Mouse (Mus musculus): ENCODE data around the gene Slc6a18. TPM values are rescaled to one million over a fixed set of nuclear protein-coding genes. Genes with fewer than 3 reads are reported as not detected.

Slc6a18 gene
- polyA plus RNA-seq, 1 experiment, result not detected

- Histone ChIP-seq H3K27me3 (ENCODE audit: control insufficient read depth) (peaks cover 8% of the 10 kb centered on the region), H3K36me3 (ENCODE audit: control insufficient read depth) (no peaks in the 10 kb centered on the region), H3K4me3 (replicated peaks) (no peak overlapping the region), H3K9me3 (ENCODE audit: control insufficient read depth, low read length) (no peaks in the 10 kb centered on the region), H3K4me1 (ENCODE audit: control insufficient read depth) (peaks cover 10% of the 10 kb centered on the region)
- TF ChIP-seq GATA1 (IDR thresholded peaks at IDR 0.05; ENCODE audit: low read length) (no peak), TAL1 (IDR thresholded peaks at IDR 0.05; ENCODE audit: low read length) (no peak)
Observed at GRCm38 (mm10) chr13:73628586-73629113, 49.2 kb downstream of the Slc6a18 start.

GRCm38 (mm10) chr13:73626745-73627549, 50.9 kb downstream of the Slc6a18 start, which contains the start of gene Tert:
Tert (plus strand) TSS chr13:73626911.
- H3K9me3 ChIP-seq (ENCODE audit: control insufficient read depth, low read length), result no peaks in the 10 kb centered on the region
- H3K27me3 ChIP-seq (ENCODE audit: control insufficient read depth), result peaks cover 8% of the 10 kb centered on the region
- peaks cover 4% of the 10 kb centered on the region for H3K36me3 ChIP-seq (ENCODE audit: control insufficient read depth)
- peaks cover 10% of the 10 kb centered on the region for H3K4me1 ChIP-seq (ENCODE audit: control insufficient read depth)
- H3K4me3 ChIP-seq (replicated peaks), result peak within 1 kb of the TSS; percentile 54
- TF ChIP-seq TAL1 (IDR thresholded peaks at IDR 0.05; ENCODE audit: low read length) (no peak), GATA1 (IDR thresholded peaks at IDR 0.05; ENCODE audit: low read length) (no peak)

GRCm38 (mm10) chr13:73626410-73626744, 51.4 kb downstream of the Slc6a18 start:
- peak overlapping the region; percentile 54 for H3K4me3 ChIP-seq (replicated peaks)
- H3K4me1 ChIP-seq (ENCODE audit: control insufficient read depth), result peaks cover 10% of the 10 kb centered on the region
- no peaks in the 10 kb centered on the region for H3K9me3 ChIP-seq (ENCODE audit: control insufficient read depth, low read length)
- peaks cover 8% of the 10 kb centered on the region for H3K27me3 ChIP-seq (ENCODE audit: control insufficient read depth)
- TF ChIP-seq GATA1 (IDR thresholded peaks at IDR 0.05; ENCODE audit: low read length) (no peak), TAL1 (IDR thresholded peaks at IDR 0.05; ENCODE audit: low read length) (no peak)
- H3K36me3 ChIP-seq (ENCODE audit: control insufficient read depth), result peaks cover 10% of the 10 kb centered on the region

- no peaks in the 10 kb centered on the region for H3K4me1 ChIP-seq (ENCODE audit: control insufficient read depth)
- TF ChIP-seq GATA1 (IDR thresholded peaks at IDR 0.05; ENCODE audit: low read length), result no peak
- TF ChIP-seq TAL1 (IDR thresholded peaks at IDR 0.05; ENCODE audit: low read length), result no peak
- H3K36me3 ChIP-seq (ENCODE audit: control insufficient read depth), result peaks cover 63% of the 10 kb centered on the region
- no peaks in the 10 kb centered on the region for H3K9me3 ChIP-seq (ENCODE audit: control insufficient read depth, low read length)
- H3K4me3 ChIP-seq (replicated peaks), result no peak overlapping the region
- H3K27me3 ChIP-seq (ENCODE audit: control insufficient read depth), result no peaks in the 10 kb centered on the region
Observed at GRCm38 (mm10) chr13:73620637-73621036, 57.2 kb downstream of the Slc6a18 start.

- Histone ChIP-seq H3K9me3 (ENCODE audit: control insufficient read depth, low read length) (no peaks in the 10 kb centered on the region), H3K4me1 (ENCODE audit: control insufficient read depth) (no peaks in the 10 kb centered on the region), H3K4me3 (replicated peaks) (no peak overlapping the region), H3K36me3 (ENCODE audit: control insufficient read depth) (peaks cover 86% of the 10 kb centered on the region), H3K27me3 (ENCODE audit: control insufficient read depth) (no peaks in the 10 kb centered on the region)
- TF ChIP-seq GATA1 (IDR thresholded peaks at IDR 0.05; ENCODE audit: low read length), result no peak
- TF ChIP-seq TAL1 (IDR thresholded peaks at IDR 0.05; ENCODE audit: low read length), result no peak
Observed at GRCm38 (mm10) chr13:73618406-73618805, 59.4 kb downstream of the Slc6a18 start.

Other genes starting within 250 kb of the Slc6a18 start
- 11.1 and 15.4 TPM in 2 replicates for gene Lpcat1, start 210.8 kb downstream of the Slc6a18 start, polyA plus RNA-seq (2012)
- 0.07 TPM in 1 of 2 replicates, not detected in the other for gene Slc6a3, start 141.3 kb downstream of the Slc6a18 start, polyA plus RNA-seq (2012)
- gene Clptm1l, start 74.0 kb downstream of the Slc6a18 start, polyA plus RNA-seq (2012), result 3.7 TPM in 2 replicates
- 0.02 TPM in 1 of 2 replicates, not detected in the other for gene Tert, start 51.1 kb downstream of the Slc6a18 start, polyA plus RNA-seq (2012)
- not detected in 2 replicates for gene Slc6a19, start 26.8 kb upstream of the Slc6a18 start, polyA plus RNA-seq (2012)
- 0.04 and 0.20 TPM in 2 replicates for gene Slc12a7, start 55.1 kb upstream of the Slc6a18 start, polyA plus RNA-seq (2012)
- gene Nkd2, start 169.6 kb upstream of the Slc6a18 start, polyA plus RNA-seq (2012), result not detected in 2 replicates

Measured in erythroblast, embryonic 14.5 days (primary cell).